Mouse (Mus musculus) left cerebral cortex, adult 2 months (tissue): ENCODE results near the gene Ivd. TPM values are rescaled to one million over a fixed set of nuclear protein-coding genes. Genes with fewer than 3 reads are reported as not detected.
A peak's percentile ranks its signal among the peaks of the same experiment; 100 is the strongest.

Source experiments
- DNase-seq, 2 experiments: peaks; one replicate each; pipeline ENCODE4 v3.0.0; 2021 to 2022; ENCODE audit warnings: low spot score in 2 of 2, mixed read lengths in 1 of 2; ENCODE audit errors: extremely low spot score in 1 of 2
- H3K27ac ChIP-seq: fragments of 200-600 bp; 2 replicates; pipeline ENCODE4 v1.8.1; 2022
- H3K4me3 ChIP-seq: fragments of 200-600 bp; 2 replicates; pipeline ENCODE4 v1.8.1; 2022
- CTCF ChIP-seq: fragments of 200-600 bp; IDR thresholded peaks from 2 replicates; pipeline ENCODE4 v1.8.1; 2022; ENCODE audit warnings: antibody characterized with exemption, mild to moderate bottlenecking, moderate library complexity
- intact Hi-C: fragments of 180-260 bp; cut with DNase I; formaldehyde crosslinking; loops from one replicate; pipeline ENCODE4 v1.15.1; 2025
- total RNA-seq, 2 experiments: library from RNA; stranded (reverse); gene quantifications; 2 replicates each; pipeline ENCODE4 v1.2.3; 2021

Gene Ivd
- total RNA-seq, 2 experiments from 2014 or later: 72.2 to 73.7 TPM

- peak; percentile 97 to 99 for DNase-seq
- Histone ChIP-seq H3K4me3 (peak overlapping the region; percentile 90), H3K27ac (peak overlapping the region; percentile 93)
- TF ChIP-seq CTCF: no peak; the same call in 1 of the 2 replicates
- intact Hi-C loops: loop anchor here (1.0 to 5.0 kb wide), 2 partner anchors 75 to 131 kb away; partner anchors contain the start of gene Rpusd2
Observed at GRCm38 (mm10) chr2:118901175-118902031, 39.6 kb downstream of the Ivd start.

GRCm38 (mm10) chr2:118902051-118903025 lies 40.6 kb downstream of the Ivd start:
- no peak; the same call in none of the 2 replicates for TF ChIP-seq CTCF
- Histone ChIP-seq H3K4me3 (peak overlapping the region; percentile 90), H3K27ac (peak overlapping the region; percentile 59)
- intact Hi-C loops: loop anchor here (5.0 kb wide), 1 partner anchor 130 kb away; the partner anchor contains the start of gene Rpusd2
- peak in 1 of 2 experiments; percentile 45 for DNase-seq

GRCm38 (mm10) chr2:118903333-118903741 lies 41.6 kb downstream of the Ivd start:
- no peak for DNase-seq
- Histone ChIP-seq H3K4me3 (peak overlapping the region; percentile 90), H3K27ac (no peak overlapping the region)
- no peak; the same call in 1 of the 2 replicates for TF ChIP-seq CTCF
- intact Hi-C loops: loop anchor here (5.0 kb wide), 1 partner anchor 129 kb away; the partner anchor contains the start of gene Rpusd2

GRCm38 (mm10) chr2:118905433-118906117 lies 43.8 kb downstream of the Ivd start:
- DNase-seq: no peak
- intact Hi-C loops: no loop called here
- Histone ChIP-seq H3K27ac (no peak overlapping the region), H3K4me3 (no peak overlapping the region)
- no peak for TF ChIP-seq CTCF

GRCm38 (mm10) chr2:118906118-118906492 lies 44.4 kb downstream of the Ivd start:
- intact Hi-C loops: no loop called here
- Histone ChIP-seq H3K27ac (no peak overlapping the region), H3K4me3 (no peak overlapping the region)
- DNase-seq: no peak
- TF ChIP-seq CTCF: no peak

GRCm38 (mm10) chr2:118907781-118908180 lies 46.0 kb downstream of the Ivd start:
- TF ChIP-seq CTCF: no peak
- intact Hi-C loops: no loop called here
- no peak for DNase-seq
- no peak overlapping the region for H3K4me3 ChIP-seq
- H3K27ac ChIP-seq: no peak overlapping the region

GRCm38 (mm10) chr2:118909151-118909550 lies 47.4 kb downstream of the Ivd start:
- no peak for TF ChIP-seq CTCF
- no peak for DNase-seq
- H3K4me3 ChIP-seq: no peak overlapping the region
- no peak overlapping the region for H3K27ac ChIP-seq
- intact Hi-C loops: no loop called here

GRCm38 (mm10) chr2:118910605-118911278 lies 49.0 kb downstream of the Ivd start:
- intact Hi-C loops: no loop called here

GRCm38 (mm10) chr2:118912706-118913105 lies 51.0 kb downstream of the Ivd start:
- no peak for DNase-seq
- intact Hi-C loops: no loop called here
- no peak overlapping the region for H3K27ac ChIP-seq
- no peak overlapping the region for H3K4me3 ChIP-seq
- TF ChIP-seq CTCF: no peak

More at GRCm38 (mm10) chr2:118910605-118911278, 49.0 kb downstream of the Ivd start:
- Histone ChIP-seq H3K27ac (no peak overlapping the region), H3K4me3 (no peak overlapping the region)
- TF ChIP-seq CTCF: no peak
- DNase-seq: no peak

GRCm38 (mm10) chr2:118913551-118914276 lies 52.0 kb downstream of the Ivd start:
- no peak overlapping the region for H3K4me3 ChIP-seq
- intact Hi-C loops: no loop called here
- TF ChIP-seq CTCF: no peak
- no peak overlapping the region for H3K27ac ChIP-seq
- DNase-seq: no peak
